Mouse (Mus musculus): ENCODE measurements around the gene Cygb. TPM values are rescaled to one million over a fixed set of nuclear protein-coding genes. Genes with fewer than 3 reads are reported as not detected.

Cygb gene
- polyA plus RNA-seq, 1 experiment from 2014 or later: 9.3 TPM

DNA sequence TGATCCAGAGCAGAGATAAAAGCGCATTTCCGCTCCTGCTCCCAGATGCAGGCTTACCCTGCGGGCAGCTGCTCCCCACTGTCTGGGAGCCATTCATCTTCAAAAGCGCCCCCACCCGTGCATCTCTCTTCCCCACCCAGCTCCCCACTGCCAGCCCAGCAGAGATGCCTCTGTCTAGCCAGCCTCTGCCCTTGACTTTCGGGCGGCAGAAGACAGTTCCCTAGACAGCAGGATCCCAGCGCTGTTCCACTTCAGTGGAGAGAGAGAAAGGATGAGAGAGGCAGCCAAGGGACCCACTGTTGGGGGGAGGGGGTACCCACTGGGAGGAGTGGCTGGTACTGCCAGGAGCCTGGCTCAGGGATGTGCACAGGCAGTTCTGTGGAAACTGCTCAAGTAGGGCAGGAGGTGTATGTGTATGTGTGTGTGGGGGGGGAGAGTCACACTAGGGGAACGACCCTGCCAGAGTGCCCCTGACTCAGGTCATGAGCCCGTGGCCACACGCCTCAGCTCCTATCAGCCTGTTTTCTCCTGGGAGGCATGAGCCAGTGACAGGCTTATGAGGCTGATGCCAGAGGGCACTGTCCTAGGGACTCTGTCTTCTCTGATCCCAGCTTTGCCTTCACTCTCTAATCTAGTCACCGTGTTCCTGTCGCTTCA is 7.3 kb upstream of the Cygb start:
- no peaks in the 10 kb centered on the region for H3K36me3 ChIP-seq (ENCODE audit: poor library complexity, severe bottlenecking)
- 17% methylated on average over 13 of the region's 13 CpGs for WGBS
- H3K4me1 ChIP-seq: peaks cover 79% of the 10 kb centered on the region
- peak overlapping the region; percentile 54 for H3K9ac ChIP-seq
- peak overlapping the region; percentile 94 for H3K27ac ChIP-seq
- H3K9me3 ChIP-seq (replicated peaks): no peaks in the 10 kb centered on the region
- H3K4me3 ChIP-seq: no peak overlapping the region
- H3K4me2 ChIP-seq: peak overlapping the region; percentile 42
- peak; percentile 71 for ATAC-seq
- H3K27me3 ChIP-seq: 0 out of 2 replicates have a peak, but pooled peaks cover 4% of the 10 kb centered on the region

GRCm38 (mm10) chr11:116660181-116660580 is 6.1 kb upstream of the Cygb start:
- ATAC-seq: no peak
- H3K4me2 ChIP-seq: no peak overlapping the region
- H3K9ac ChIP-seq: peak overlapping the region; percentile 21

DNA sequence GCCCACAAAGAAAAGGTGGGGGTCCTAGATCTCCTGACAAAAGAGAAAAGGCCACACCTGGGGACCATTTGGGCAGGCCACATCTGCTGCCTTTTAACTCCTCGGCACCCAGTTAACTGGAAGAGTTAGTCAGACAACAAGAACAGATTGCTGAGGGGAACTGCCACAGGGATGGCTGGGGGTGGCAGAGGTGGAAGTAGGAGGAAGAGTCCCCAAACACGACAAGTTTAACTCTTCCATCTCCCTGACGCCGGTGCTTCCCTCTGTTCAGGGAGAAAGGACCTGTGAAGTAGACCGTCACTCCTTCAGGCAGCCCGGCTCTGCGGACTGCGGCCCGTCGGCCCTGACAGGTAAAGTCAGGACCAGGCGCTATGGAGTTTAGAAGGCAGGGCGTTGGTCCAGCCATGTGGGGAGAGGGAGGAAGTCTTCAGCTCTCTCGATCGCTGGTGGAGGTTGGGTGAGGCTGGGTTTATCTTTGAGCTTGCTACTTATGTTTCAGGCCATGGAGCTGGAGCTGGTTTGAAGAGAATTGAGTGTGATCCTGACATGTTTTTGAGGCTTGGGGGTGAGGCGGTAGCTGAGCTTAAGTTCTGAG is 5.0 kb upstream of the Cygb start:
- no peak overlapping the region for H3K27ac ChIP-seq
- no peak overlapping the region for H3K9ac ChIP-seq
- H3K4me1 ChIP-seq: peaks cover 88% of the 10 kb centered on the region
- H3K27me3 ChIP-seq: peaks cover 14% of the 10 kb centered on the region
- no peaks in the 10 kb centered on the region for H3K36me3 ChIP-seq (ENCODE audit: poor library complexity, severe bottlenecking)
- WGBS: 87% methylated on average over 15 of the region's 15 CpGs
- H3K4me2 ChIP-seq: no peak overlapping the region
- no peak for ATAC-seq
- H3K4me3 ChIP-seq: no peak overlapping the region
- H3K9me3 ChIP-seq (replicated peaks): no peaks in the 10 kb centered on the region

More at GRCm38 (mm10) chr11:116660181-116660580, 6.1 kb upstream of the Cygb start:
- Histone ChIP-seq H3K9me3 (replicated peaks) (no peaks in the 10 kb centered on the region), H3K4me3 (no peak overlapping the region), H3K27me3 (0 out of 2 replicates have a peak, but pooled peaks cover 4% of the 10 kb centered on the region), H3K27ac (peak overlapping the region; percentile 94), H3K36me3 (ENCODE audit: poor library complexity, severe bottlenecking) (no peaks in the 10 kb centered on the region), H3K4me1 (peaks cover 88% of the 10 kb centered on the region)
- 56% methylated on average over 9 of the region's 9 CpGs for WGBS

DNA sequence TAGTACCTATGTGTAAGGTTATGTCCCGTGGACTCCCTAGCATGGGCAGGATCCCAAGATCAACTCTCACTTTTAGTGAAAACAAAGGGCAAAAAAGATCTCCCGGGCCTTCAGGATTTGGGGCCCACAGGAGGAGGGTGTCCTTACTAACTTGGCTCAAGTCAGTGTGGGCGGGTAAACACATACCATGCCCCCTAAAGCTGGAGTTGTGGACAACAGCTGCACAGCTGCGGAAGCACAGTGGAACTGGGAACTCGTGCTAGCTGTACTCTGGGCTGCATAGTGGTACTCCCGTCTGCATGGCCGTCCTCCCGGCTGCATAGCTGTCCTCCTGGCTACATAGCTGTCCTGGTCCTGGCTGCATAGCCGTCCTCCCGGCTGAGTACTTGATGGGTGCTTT is 4.1 kb upstream of the Cygb start:
- Histone ChIP-seq H3K27ac (peak overlapping the region; percentile 85; the same call in 1 of the 2 replicates), H3K36me3 (ENCODE audit: poor library complexity, severe bottlenecking) (no peaks in the 10 kb centered on the region), H3K4me1 (peaks cover 88% of the 10 kb centered on the region), H3K4me3 (0 out of 2 replicates have a peak overlapping the region, but pooled peaks have one; percentile 26), H3K9ac (no peak overlapping the region), H3K4me2 (peak overlapping the region; percentile 60), H3K27me3 (peaks cover 22% of the 10 kb centered on the region), H3K9me3 (replicated peaks) (no peaks in the 10 kb centered on the region)
- ATAC-seq: no peak
- WGBS: 45% methylated on average over 10 of the region's 10 CpGs

- Histone ChIP-seq H3K9me3 (replicated peaks) (no peaks in the 10 kb centered on the region), H3K4me1 (peaks cover 87% of the 10 kb centered on the region), H3K9ac (peak overlapping the region; percentile 60), H3K27me3 (peaks cover 26% of the 10 kb centered on the region), H3K4me3 (peak overlapping the region; percentile 26), H3K36me3 (ENCODE audit: poor library complexity, severe bottlenecking) (no peaks in the 10 kb centered on the region), H3K4me2 (peak overlapping the region; percentile 60), H3K27ac (peak overlapping the region; percentile 85)
- peak; percentile 76 for ATAC-seq
- 7% methylated on average over 22 of the region's 22 CpGs for WGBS
Observed at GRCm38 (mm10) chr11:116657311-116658223, 3.5 kb upstream of the Cygb start.

- ATAC-seq: no peak
- H3K27me3 ChIP-seq: peaks cover 34% of the 10 kb centered on the region
- H3K4me3 ChIP-seq: no peak overlapping the region
- H3K4me2 ChIP-seq: peak overlapping the region; percentile 60; the same call in 1 of the 2 replicates
- H3K36me3 ChIP-seq (ENCODE audit: poor library complexity, severe bottlenecking): no peaks in the 10 kb centered on the region
- no peak overlapping the region for H3K9ac ChIP-seq
- H3K4me1 ChIP-seq: peaks cover 77% of the 10 kb centered on the region
- WGBS: 53% methylated on average over 16 of the region's 16 CpGs
- no peaks in the 10 kb centered on the region for H3K9me3 ChIP-seq (replicated peaks)
- peak overlapping the region; percentile 85 for H3K27ac ChIP-seq
Observed at GRCm38 (mm10) chr11:116656348-116657191, 2.5 kb upstream of the Cygb start.

DNA sequence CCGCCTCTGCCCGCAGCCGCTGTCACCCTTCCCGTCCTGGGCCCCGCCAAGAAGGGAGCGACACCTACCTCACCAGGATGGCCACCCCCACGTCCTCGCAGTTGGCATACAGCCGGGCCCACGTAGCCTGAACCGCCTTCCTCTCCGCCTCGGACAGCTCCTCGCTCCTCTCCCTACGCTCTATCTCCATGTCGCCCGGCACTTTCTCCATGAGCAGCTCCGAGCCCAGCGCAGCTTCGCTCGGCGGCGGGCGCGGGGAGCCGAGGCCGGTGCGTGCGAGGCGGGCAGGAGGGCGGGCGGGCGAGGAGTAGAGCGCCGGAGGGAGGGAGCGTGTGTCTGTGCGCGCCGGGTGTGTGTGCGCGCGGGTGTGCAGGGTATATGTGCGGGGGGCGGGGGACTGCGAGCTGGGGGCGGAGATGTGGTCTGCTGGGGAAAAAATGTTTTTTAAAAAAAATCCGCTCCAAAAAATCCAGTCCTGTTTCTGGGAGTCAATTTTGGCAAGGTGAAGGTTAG is 348 bp downstream of the Cygb start:
- no peak overlapping the region for H3K27ac ChIP-seq
- peak; percentile 46 for ATAC-seq
- H3K36me3 ChIP-seq (ENCODE audit: poor library complexity, severe bottlenecking): no peaks in the 10 kb centered on the region
- H3K4me2 ChIP-seq: peak overlapping the region; percentile 93
- H3K9ac ChIP-seq: peak overlapping the region; percentile 78
- peaks cover 46% of the 10 kb centered on the region for H3K27me3 ChIP-seq
- peaks cover 50% of the 10 kb centered on the region for H3K4me1 ChIP-seq
- under 1% methylated on average over 47 of the region's 47 CpGs for whole genome bisulfite sequencing
- no peaks in the 10 kb centered on the region for H3K9me3 ChIP-seq (replicated peaks)
- H3K4me3 ChIP-seq: peak overlapping the region; percentile 52

DNA sequence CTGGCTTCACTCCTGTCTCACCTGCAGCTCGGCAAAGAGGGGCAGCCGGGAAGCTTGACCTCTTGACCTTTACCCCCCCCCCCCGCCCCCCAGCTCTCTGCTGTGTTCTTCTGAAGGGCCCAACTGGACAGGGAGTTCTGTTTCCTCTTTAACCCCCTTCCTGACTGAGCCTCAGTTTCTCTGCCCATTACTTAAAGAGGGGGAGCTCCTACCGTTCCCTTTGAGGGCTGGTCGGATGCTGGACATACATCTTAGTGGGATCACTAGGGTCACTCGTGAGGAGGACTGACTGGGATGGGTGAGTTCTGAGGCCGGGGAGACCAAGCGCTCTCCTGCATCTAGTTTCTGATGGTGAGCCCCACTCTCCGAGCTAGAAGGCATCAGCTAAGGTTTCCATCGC is 879 bp downstream of the Cygb start, which contains the start of gene Prcd:
Prcd (plus strand) TSS at position 301 of the 400 bp plus-strand sequence.
- WGBS: 4% methylated on average over 9 of the region's 10 CpGs
- peaks cover 46% of the 10 kb centered on the region for H3K27me3 ChIP-seq
- no peaks in the 10 kb centered on the region for H3K36me3 ChIP-seq (ENCODE audit: poor library complexity, severe bottlenecking)
- no peaks in the 10 kb centered on the region for H3K9me3 ChIP-seq (replicated peaks)
- H3K9ac ChIP-seq: peak within 1 kb of the TSS; percentile 78
- peak within 1 kb of the TSS; percentile 52 for H3K4me3 ChIP-seq
- peak within 1 kb of the TSS; percentile 93 for H3K4me2 ChIP-seq
- ATAC-seq: no peak
- H3K27ac ChIP-seq: no peak within 1 kb of the TSS
- H3K4me1 ChIP-seq: peaks cover 48% of the 10 kb centered on the region

GRCm38 (mm10) chr11:116652330-116653098 is 1.6 kb downstream of the Cygb start:
- Histone ChIP-seq H3K27me3 (peaks cover 46% of the 10 kb centered on the region), H3K9me3 (replicated peaks) (no peaks in the 10 kb centered on the region), H3K36me3 (ENCODE audit: poor library complexity, severe bottlenecking) (no peaks in the 10 kb centered on the region), H3K9ac (no peak overlapping the region), H3K4me1 (peaks cover 41% of the 10 kb centered on the region), H3K4me3 (peak overlapping the region; percentile 52), H3K4me2 (peak overlapping the region; percentile 93), H3K27ac (no peak overlapping the region)
- no peak for ATAC-seq
- 62% methylated on average over 25 of the region's 25 CpGs for WGBS

- no peaks in the 10 kb centered on the region for H3K36me3 ChIP-seq (ENCODE audit: poor library complexity, severe bottlenecking)
- no peak for ATAC-seq
- H3K9me3 ChIP-seq (replicated peaks): no peaks in the 10 kb centered on the region
- peaks cover 29% of the 10 kb centered on the region for H3K4me1 ChIP-seq
- H3K27me3 ChIP-seq: peaks cover 46% of the 10 kb centered on the region
- no peak overlapping the region for H3K27ac ChIP-seq
- H3K9ac ChIP-seq: no peak overlapping the region
- 85% methylated on average over 8 of the region's 8 CpGs for WGBS
- no peak overlapping the region for H3K4me2 ChIP-seq
- H3K4me3 ChIP-seq: no peak overlapping the region
Observed at GRCm38 (mm10) chr11:116651339-116651738, 2.8 kb downstream of the Cygb start.
